15 mouse cellular contexts compared by ENCODE assay signal in the genomic region with DNA sequence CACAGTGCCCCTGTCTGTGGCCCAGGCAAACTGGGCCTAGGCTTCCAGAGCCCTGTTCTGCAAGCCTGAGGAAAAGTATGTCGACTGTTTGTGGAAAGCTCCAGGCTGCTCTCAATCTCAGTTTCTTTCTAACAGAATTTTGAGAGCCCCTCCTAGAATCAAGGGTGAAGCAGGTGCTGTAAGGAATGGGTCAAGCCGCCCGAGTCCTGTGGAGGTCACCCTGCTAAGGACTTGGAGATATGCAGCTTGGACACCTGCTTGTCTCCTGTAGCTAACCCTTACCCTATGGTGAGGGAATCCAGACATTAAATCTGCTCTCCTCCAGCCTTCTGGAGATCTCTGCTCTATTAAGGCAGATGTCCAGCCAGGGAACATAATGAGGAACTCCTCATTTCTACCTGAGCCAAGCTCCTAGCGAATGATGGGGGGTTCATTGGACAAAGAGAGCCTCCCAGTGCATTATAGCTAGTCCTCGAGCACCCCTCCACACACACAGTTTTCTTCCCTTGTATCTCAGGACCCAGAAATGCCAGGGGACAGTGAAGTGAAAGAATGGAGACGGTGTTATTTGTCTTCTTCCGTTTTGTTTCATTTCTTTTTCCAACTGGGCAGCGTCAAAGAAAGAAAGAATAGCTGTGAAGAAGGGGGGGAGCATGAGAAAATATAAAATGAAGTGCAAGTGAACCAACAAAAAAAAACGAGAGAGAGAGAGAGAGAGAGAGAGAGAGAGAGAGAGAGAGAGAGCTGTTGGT. TPM values are rescaled to one million over a fixed set of nuclear protein-coding genes. Genes with fewer than 3 reads are reported as not detected.
A peak's percentile ranks its signal among the peaks of the same experiment; 100 is the strongest.
DNase-seq lines count a peak whose midpoint lies in the region; ATAC-seq and TF ChIP-seq lines count a peak whose summit lies in the region.
"Had no signal": no experiment of that assay in that cellular context is flagged by ENCODE, and none has a peak within 500 bp of the region (broad histone marks: within the 10 kb centered on the region; RNA-seq: fewer than 3 reads in every experiment).

No protein-coding gene starts in this region.

- peak overlapping the region; percentile 38; the same call in 1 of the 2 replicates for H3K9ac ChIP-seq in liver, adult 2 months (ENCODE audit: low read depth, low read length)
- H3K9ac ChIP-seq in hindbrain, embryonic 14.5 days: no peak overlapping the region; the same call in 1 of the 2 replicates
- peak overlapping the region; percentile 71 for H3K9ac ChIP-seq in neural tube, embryonic 13.5 days
- H3K9ac ChIP-seq: forebrain, embryonic 15.5 days had no signal

- H3K9me3 ChIP-seq in hindbrain, embryonic 14.5 days (ENCODE audit: control insufficient read depth, low read length): no peaks in the 10 kb centered on the region
- H3K9me3 ChIP-seq in neural tube, embryonic 13.5 days: no peaks in the 10 kb centered on the region
- H3K9me3 ChIP-seq: forebrain, embryonic 15.5 days had no signal

- H3K4me3 ChIP-seq in liver, adult 2 months (ENCODE audit: insufficient read depth, low read depth, low read length): 0 out of 2 replicates have a peak overlapping the region, but pooled peaks have one; percentile 58
- peak overlapping the region; percentile 17; the same call in 1 of the 2 replicates for H3K4me3 ChIP-seq in hindbrain, embryonic 14.5 days (replicated peaks; ENCODE audit: low read length)
- peak overlapping the region; percentile 42 for H3K4me3 ChIP-seq in neural tube, embryonic 13.5 days
- H3K4me3 ChIP-seq: forebrain, embryonic 15.5 days had no signal

- H3K36me3 ChIP-seq in liver, adult 2 months (ENCODE audit: control insufficient read depth, insufficient read depth, low read length): no peaks in the 10 kb centered on the region
- no peaks in the 10 kb centered on the region for H3K36me3 ChIP-seq in hindbrain, embryonic 14.5 days (replicated peaks; ENCODE audit: control insufficient read depth, insufficient read depth)
- no peaks in the 10 kb centered on the region for H3K36me3 ChIP-seq in neural tube, embryonic 13.5 days
- H3K36me3 ChIP-seq: forebrain, embryonic 15.5 days had no signal

- peaks cover 39% of the 10 kb centered on the region for H3K27me3 ChIP-seq in liver, adult 2 months (ENCODE audit: control insufficient read depth, insufficient read depth, low read length)
- H3K27me3 ChIP-seq in hindbrain, embryonic 14.5 days (ENCODE audit: control insufficient read depth, insufficient read depth, low read length): peaks cover 86% of the 10 kb centered on the region
- peaks cover 97% of the 10 kb centered on the region for H3K27me3 ChIP-seq in neural tube, embryonic 13.5 days
- H3K27me3 ChIP-seq: Patski had no signal

- H3K4me2 ChIP-seq in hindbrain, embryonic 14.5 days (replicated peaks): peak overlapping the region; percentile 20; the same call in 1 of the 2 replicates
- peak overlapping the region; percentile 60 for H3K4me2 ChIP-seq in neural tube, embryonic 13.5 days
- H3K4me2 ChIP-seq: forebrain, embryonic 15.5 days had no signal

- no peak for TF ChIP-seq CTCF in liver, adult 2 months (IDR thresholded peaks at IDR 0.05; ENCODE audit: low read depth, low read length)

- no peak for ATAC-seq in hindbrain, embryonic 14.5 days (ENCODE audit: low FRiP score)
- no peak for ATAC-seq in neural tube, embryonic 13.5 days (ENCODE audit: low read depth)
- ATAC-seq in erythroid progenitor cell, adult 5-6 weeks (replicated peaks; ENCODE audit: low FRiP score, poor library complexity, severe bottlenecking): no peak
- ATAC-seq: forebrain, embryonic 15.5 days; Patski had no signal

- no peak for TF ChIP-seq POLR2A in liver, adult 2 months (IDR thresholded peaks at IDR 0.05; ENCODE audit: extremely low read depth, insufficient read depth, low read length)

- H3K27ac ChIP-seq in liver, adult 2 months (replicated peaks; ENCODE audit: insufficient read depth, low read depth, low read length): no peak overlapping the region
- no peak overlapping the region for H3K27ac ChIP-seq in hindbrain, embryonic 14.5 days
- H3K27ac ChIP-seq in neural tube, embryonic 13.5 days (replicated peaks): no peak overlapping the region
- H3K27ac ChIP-seq: forebrain, embryonic 15.5 days had no signal

- WGBS in liver, adult 2 months: 27% methylated on average over 9 of the region's 9 CpGs
- WGBS in hindbrain, embryonic 14.5 days: 5% methylated on average over 9 of the region's 9 CpGs
- 5% methylated on average over 9 of the region's 9 CpGs for WGBS in neural tube, embryonic 13.5 days

- H3K79me2 ChIP-seq in liver, adult 2 months (ENCODE audit: control insufficient read depth, insufficient read depth, low read length): no peaks in the 10 kb centered on the region

- no peaks in the 10 kb centered on the region for H3K4me1 ChIP-seq in liver, adult 2 months (ENCODE audit: control insufficient read depth, insufficient read depth, low read length)
- H3K4me1 ChIP-seq in hindbrain, embryonic 14.5 days (replicated peaks; ENCODE audit: control insufficient read depth, insufficient read depth, low read length): peaks cover 5% of the 10 kb centered on the region
- peaks cover 46% of the 10 kb centered on the region for H3K4me1 ChIP-seq in neural tube, embryonic 13.5 days (replicated peaks)

- peak; percentile 32 for DNase-seq in embryo, embryonic 11 days
- DNase-seq in embryo, embryonic 10 days (ENCODE audit: low spot score): no peak
- DNase-seq in liver, adult 2 months (ENCODE audit: extremely low read depth, low read depth, low spot score): no peak
- DNase-seq in liver: no peak
- no peak for DNase-seq in hindbrain, embryonic 14.5 days (ENCODE audit: low spot score)
- DNase-seq in cerebellum, postnatal 14 days: no peak
- DNase-seq: right cerebral cortex, postnatal 25 days; thymus, postnatal 4 days had no signal

RNA-seq across cellular contexts. Expression of a gene that starts 2.8 kb away (rescaled TPM):
- total RNA-seq in liver, adult 2 months (2014; rRNA removed): 1.3 and 1.4 TPM in 2 replicates
- polyA plus RNA-seq in liver, adult 2 months (2012; rRNA removed): 2.4 and 3.0 TPM in 2 replicates
- polyA plus RNA-seq in hindbrain, embryonic 14.5 days (2014; fragmentation: Nextera tagmentation; extraction: Ambion mirVana): 2.3 and 2.8 TPM in 2 replicates
- 1.6 and 1.7 TPM in 2 replicates for polyA plus RNA-seq in neural tube, embryonic 13.5 days (2015; fragmentation: Nextera tagmentation; extraction: Ambion mirVana)
- 1.1 TPM in 1 of 2 replicates, not detected in the other for total RNA-seq in erythroid progenitor cell, adult 5-6 weeks (2015; ENCODE audit: low replicate concordance)
- 1.4 TPM in 1 of 2 replicates, not detected in the other for total RNA-seq in erythroid progenitor cell, adult 5-6 weeks (2017; ENCODE audit: low replicate concordance)

RNA-seq across cellular contexts. Expression of a gene that starts 15.0 kb away (rescaled TPM):
- not detected in 2 replicates for total RNA-seq in liver, adult 2 months (2014; rRNA removed)
- not detected in 2 replicates for polyA plus RNA-seq in liver, adult 2 months (2012; rRNA removed)
- polyA plus RNA-seq in hindbrain, embryonic 14.5 days (2014; fragmentation: Nextera tagmentation; extraction: Ambion mirVana): not detected in 2 replicates
- polyA plus RNA-seq in neural tube, embryonic 13.5 days (2015; fragmentation: Nextera tagmentation; extraction: Ambion mirVana): not detected in 2 replicates
- total RNA-seq in erythroid progenitor cell, adult 5-6 weeks (2015; ENCODE audit: low replicate concordance): not detected in 2 replicates
- total RNA-seq in erythroid progenitor cell, adult 5-6 weeks (2017; ENCODE audit: low replicate concordance): not detected in 2 replicates
- total RNA-seq: layer of hippocampus, adult 18-20 months had no signal
- polyA plus RNA-seq: brain, embryonic 14.5 days; forebrain, embryonic 15.5 days; midbrain, embryonic 14.5 days; Patski had no signal

RNA-seq across cellular contexts. Expression of a gene that starts 51.0 kb away (rescaled TPM):
- not detected in 2 replicates for total RNA-seq in liver, adult 2 months (2014; rRNA removed)
- polyA plus RNA-seq in liver, adult 2 months (2012; rRNA removed): 0.02 TPM in 1 of 2 replicates, not detected in the other
- 0.23 and 0.25 TPM in 2 replicates for polyA plus RNA-seq in hindbrain, embryonic 14.5 days (2014; fragmentation: Nextera tagmentation; extraction: Ambion mirVana)
- 0.25 and 0.59 TPM in 2 replicates for polyA plus RNA-seq in neural tube, embryonic 13.5 days (2015; fragmentation: Nextera tagmentation; extraction: Ambion mirVana)
- not detected in 2 replicates for total RNA-seq in erythroid progenitor cell, adult 5-6 weeks (2015; ENCODE audit: low replicate concordance)
- not detected in 2 replicates for total RNA-seq in erythroid progenitor cell, adult 5-6 weeks (2017; ENCODE audit: low replicate concordance)
- polyA plus RNA-seq: Patski had no signal
